ENCODE assay signal across 21 mouse cellular contexts in the genomic region with DNA sequence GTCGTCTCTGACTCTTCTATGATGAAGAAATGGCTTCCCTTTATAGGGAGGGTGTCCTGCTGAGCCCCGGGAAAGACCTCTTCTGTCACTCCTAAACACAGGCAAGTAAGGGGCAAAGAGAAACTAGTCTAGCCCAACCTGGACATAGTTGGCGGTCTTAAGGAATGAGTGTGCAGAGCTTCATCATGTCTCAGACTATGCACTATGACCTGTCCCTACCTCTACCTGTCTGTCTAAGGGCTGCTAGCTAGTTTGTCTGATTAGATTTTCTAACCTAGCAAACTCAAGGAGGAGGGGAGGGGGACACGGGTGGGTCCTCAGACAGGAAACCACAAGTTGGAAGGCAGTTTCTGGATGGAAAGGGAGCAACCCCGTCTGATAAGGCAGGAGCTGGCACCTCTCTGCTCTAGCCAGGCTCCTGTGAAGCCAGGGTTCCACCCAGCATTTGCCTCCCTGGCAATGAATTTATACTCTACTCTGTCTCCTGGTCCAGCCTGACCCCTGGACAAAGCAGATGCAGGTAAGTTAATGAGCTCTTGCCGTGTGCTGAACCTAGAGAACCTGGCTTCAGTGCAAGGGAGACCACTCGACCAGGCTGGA. TPM values are rescaled to one million over a fixed set of nuclear protein-coding genes. Genes with fewer than 3 reads are reported as not detected.
A peak's percentile ranks its signal among the peaks of the same experiment; 100 is the strongest.
DNase-seq lines count a peak whose midpoint lies in the region; ATAC-seq lines count a peak whose summit lies in the region.
"Had no signal": no experiment of that assay in that cellular context is flagged by ENCODE, and none has a peak within 500 bp of the region (broad histone marks: within the 10 kb centered on the region; RNA-seq: fewer than 3 reads in every experiment).

No protein-coding gene starts in this region.

- peak; percentile 49; the same call in 1 of the 2 replicates for ATAC-seq in intestine, embryonic 16.5 days
- ATAC-seq in intestine, embryonic 15.5 days = no peak
- peak; percentile 20; the same call in 1 of the 2 replicates for ATAC-seq in common myeloid progenitor, adult 5-6 weeks (replicated peaks; ENCODE audit: low read depth, poor library complexity, severe bottlenecking)
- ATAC-seq in liver, embryonic 12.5 days = peak; percentile 46
- ATAC-seq in megakaryocyte-erythroid progenitor cell, adult 5-6 weeks (replicated peaks; ENCODE audit: low FRiP score, low TSS enrichment, poor library complexity, severe bottlenecking) = peak; percentile 25
- no peak for ATAC-seq in midbrain, embryonic 15.5 days (replicated peaks)
- ATAC-seq: forebrain, embryonic 13.5 days; hindbrain, embryonic 16.5 days; Patski had no signal

- H3K36me3 ChIP-seq in intestine, embryonic 16.5 days (ENCODE audit: control insufficient read depth, insufficient read depth, low read length) = no peaks in the 10 kb centered on the region
- H3K36me3 ChIP-seq in intestine, embryonic 15.5 days = no peaks in the 10 kb centered on the region
- peaks cover 9% of the 10 kb centered on the region; the same call in 1 of the 2 replicates for H3K36me3 ChIP-seq in liver, embryonic 12.5 days
- H3K36me3 ChIP-seq in midbrain, embryonic 15.5 days (replicated peaks) = no peaks in the 10 kb centered on the region
- H3K36me3 ChIP-seq: neural tube, embryonic 12.5 days had no signal

- 68% methylated on average over 7 of the region's 7 CpGs for WGBS in intestine, embryonic 16.5 days
- 64% methylated on average over 7 of the region's 7 CpGs for WGBS in intestine, embryonic 15.5 days
- WGBS in liver, embryonic 12.5 days (ENCODE audit: insufficient replicate concordance) = 19% methylated on average over 7 of the region's 7 CpGs
- 76% methylated on average over 7 of the region's 7 CpGs for WGBS in midbrain, embryonic 15.5 days

- no peak overlapping the region for H3K4me2 ChIP-seq in intestine, embryonic 16.5 days (ENCODE audit: low read depth, low read length)
- no peak overlapping the region for H3K4me2 ChIP-seq in intestine, embryonic 15.5 days (replicated peaks)
- peak overlapping the region; percentile 83 for H3K4me2 ChIP-seq in liver, embryonic 12.5 days
- no peak overlapping the region for H3K4me2 ChIP-seq in midbrain, embryonic 15.5 days
- H3K4me2 ChIP-seq: forebrain, embryonic 13.5 days; neural tube, embryonic 12.5 days had no signal

- H3K9me3 ChIP-seq in intestine, embryonic 16.5 days (ENCODE audit: control insufficient read depth, low read length) = no peaks in the 10 kb centered on the region
- no peaks in the 10 kb centered on the region for H3K9me3 ChIP-seq in intestine, embryonic 15.5 days
- no peaks in the 10 kb centered on the region for H3K9me3 ChIP-seq in liver, embryonic 12.5 days (replicated peaks)
- H3K9me3 ChIP-seq in midbrain, embryonic 15.5 days = no peaks in the 10 kb centered on the region
- H3K9me3 ChIP-seq: forebrain, embryonic 13.5 days; neural tube, embryonic 12.5 days had no signal

- DNase-seq in right cerebral cortex, adult 18-20 months = no peak
- DNase-seq: adrenal gland, postnatal 25 days; cerebellum, adult 11-12 months; cerebellum, postnatal 25 days; gastrocnemius, postnatal 14 days; heart, adult 18-20 months; kidney, adult 18-20 months; kidney, postnatal 14 days; layer of hippocampus, postnatal 36 days; thymus, postnatal 14 days had no signal

- H3K4me1 ChIP-seq in intestine, embryonic 16.5 days (ENCODE audit: control insufficient read depth, insufficient read depth, low read length) = peaks cover 5% of the 10 kb centered on the region; the same call in 1 of the 2 replicates
- no peaks in the 10 kb centered on the region for H3K4me1 ChIP-seq in intestine, embryonic 15.5 days (replicated peaks)
- peaks cover 66% of the 10 kb centered on the region for H3K4me1 ChIP-seq in liver, embryonic 12.5 days
- H3K4me1 ChIP-seq in midbrain, embryonic 15.5 days = no peaks in the 10 kb centered on the region
- H3K4me1 ChIP-seq: forebrain, embryonic 13.5 days; neural tube, embryonic 12.5 days had no signal

- no peaks in the 10 kb centered on the region for H3K27me3 ChIP-seq in intestine, embryonic 16.5 days (replicated peaks; ENCODE audit: control insufficient read depth, insufficient read depth, low read length)
- H3K27me3 ChIP-seq in intestine, embryonic 15.5 days (replicated peaks) = no peaks in the 10 kb centered on the region
- no peaks in the 10 kb centered on the region for H3K27me3 ChIP-seq in liver, embryonic 12.5 days (replicated peaks)
- H3K27me3 ChIP-seq in midbrain, embryonic 15.5 days (replicated peaks) = no peaks in the 10 kb centered on the region
- H3K27me3 ChIP-seq: forebrain, embryonic 13.5 days; neural tube, embryonic 12.5 days had no signal

- no peak overlapping the region for H3K27ac ChIP-seq in intestine, embryonic 16.5 days (ENCODE audit: low read length)
- H3K27ac ChIP-seq in intestine, embryonic 15.5 days = no peak overlapping the region
- peak overlapping the region; percentile 73 for H3K27ac ChIP-seq in liver, embryonic 12.5 days
- H3K27ac ChIP-seq in midbrain, embryonic 15.5 days = no peak overlapping the region
- H3K27ac ChIP-seq: forebrain, embryonic 13.5 days; layer of hippocampus, adult 2 months; neural tube, embryonic 12.5 days had no signal

- no peak overlapping the region for H3K4me3 ChIP-seq in intestine, embryonic 16.5 days (ENCODE audit: low read length)
- no peak overlapping the region for H3K4me3 ChIP-seq in intestine, embryonic 15.5 days (replicated peaks)
- peak overlapping the region; percentile 59 for H3K4me3 ChIP-seq in liver, embryonic 12.5 days
- H3K4me3 ChIP-seq in midbrain, embryonic 15.5 days = no peak overlapping the region
- H3K4me3 ChIP-seq: forebrain, embryonic 13.5 days; layer of hippocampus, adult 2 months; neural tube, embryonic 12.5 days had no signal

- H3K9ac ChIP-seq in intestine, embryonic 16.5 days (ENCODE audit: low read depth, low read length) = no peak overlapping the region
- H3K9ac ChIP-seq in intestine, embryonic 15.5 days = no peak overlapping the region
- H3K9ac ChIP-seq in liver, embryonic 12.5 days = peak overlapping the region; percentile 76
- no peak overlapping the region for H3K9ac ChIP-seq in midbrain, embryonic 15.5 days
- H3K9ac ChIP-seq: forebrain, embryonic 13.5 days; neural tube, embryonic 12.5 days had no signal

RNA-seq across cellular contexts. Expression of a gene that starts 9.8 kb away (rescaled TPM):
- polyA plus RNA-seq in intestine, embryonic 16.5 days (2015; fragmentation: Nextera tagmentation; extraction: Ambion mirVana) = 6.9 and 7.9 TPM in 2 replicates
- polyA plus RNA-seq in intestine, embryonic 15.5 days (2015; fragmentation: Nextera tagmentation; extraction: Ambion mirVana) = 9.1 and 9.6 TPM in 2 replicates
- 46.6 and 47.7 TPM in 2 replicates for total RNA-seq in common myeloid progenitor, adult 5-6 weeks (2017)
- polyA plus RNA-seq in liver, embryonic 12.5 days (2016; fragmentation: Nextera tagmentation; extraction: Ambion mirVana) = 8.5 and 10.4 TPM in 2 replicates
- total RNA-seq in megakaryocyte-erythroid progenitor cell, adult 5-6 weeks (2014; fragmentation: Nextera tagmentation) = 56.7 and 73.4 TPM in 2 replicates
- total RNA-seq in megakaryocyte-erythroid progenitor cell, adult 5-6 weeks (2017) = 44.1 and 55.3 TPM in 2 replicates
- 4.7 and 5.1 TPM in 2 replicates for polyA plus RNA-seq in midbrain, embryonic 15.5 days (2015; fragmentation: Nextera tagmentation; extraction: Ambion mirVana)

RNA-seq across cellular contexts. Expression of a gene that starts 50.6 kb away (rescaled TPM):
- 32.2 and 33.6 TPM in 2 replicates for polyA plus RNA-seq in intestine, embryonic 16.5 days (2015; fragmentation: Nextera tagmentation; extraction: Ambion mirVana)
- polyA plus RNA-seq in intestine, embryonic 15.5 days (2015; fragmentation: Nextera tagmentation; extraction: Ambion mirVana) = 22.7 and 25.8 TPM in 2 replicates
- 4.1 and 4.8 TPM in 2 replicates for total RNA-seq in common myeloid progenitor, adult 5-6 weeks (2017)
- 62.2 TPM in 2 replicates for polyA plus RNA-seq in liver, embryonic 12.5 days (2016; fragmentation: Nextera tagmentation; extraction: Ambion mirVana)
- total RNA-seq in megakaryocyte-erythroid progenitor cell, adult 5-6 weeks (2014; fragmentation: Nextera tagmentation) = 3.6 and 5.7 TPM in 2 replicates
- total RNA-seq in megakaryocyte-erythroid progenitor cell, adult 5-6 weeks (2017) = 2.2 and 3.6 TPM in 2 replicates
- 8.0 and 8.3 TPM in 2 replicates for polyA plus RNA-seq in midbrain, embryonic 15.5 days (2015; fragmentation: Nextera tagmentation; extraction: Ambion mirVana)

Comparison
In these comparisons a context has a peak if more than half of its experiments do, and no peak if none do; other contexts are left out.
1. ATAC-seq: peak in intestine, embryonic 16.5 days (single experiment), common myeloid progenitor, adult 5-6 weeks (single experiment), liver, embryonic 12.5 days (single experiment) and megakaryocyte-erythroid progenitor cell, adult 5-6 weeks (single experiment); none in intestine, embryonic 15.5 days (single experiment) and midbrain, embryonic 15.5 days (single experiment).